8 mouse cellular contexts compared by ENCODE assay signal in the genomic region with DNA sequence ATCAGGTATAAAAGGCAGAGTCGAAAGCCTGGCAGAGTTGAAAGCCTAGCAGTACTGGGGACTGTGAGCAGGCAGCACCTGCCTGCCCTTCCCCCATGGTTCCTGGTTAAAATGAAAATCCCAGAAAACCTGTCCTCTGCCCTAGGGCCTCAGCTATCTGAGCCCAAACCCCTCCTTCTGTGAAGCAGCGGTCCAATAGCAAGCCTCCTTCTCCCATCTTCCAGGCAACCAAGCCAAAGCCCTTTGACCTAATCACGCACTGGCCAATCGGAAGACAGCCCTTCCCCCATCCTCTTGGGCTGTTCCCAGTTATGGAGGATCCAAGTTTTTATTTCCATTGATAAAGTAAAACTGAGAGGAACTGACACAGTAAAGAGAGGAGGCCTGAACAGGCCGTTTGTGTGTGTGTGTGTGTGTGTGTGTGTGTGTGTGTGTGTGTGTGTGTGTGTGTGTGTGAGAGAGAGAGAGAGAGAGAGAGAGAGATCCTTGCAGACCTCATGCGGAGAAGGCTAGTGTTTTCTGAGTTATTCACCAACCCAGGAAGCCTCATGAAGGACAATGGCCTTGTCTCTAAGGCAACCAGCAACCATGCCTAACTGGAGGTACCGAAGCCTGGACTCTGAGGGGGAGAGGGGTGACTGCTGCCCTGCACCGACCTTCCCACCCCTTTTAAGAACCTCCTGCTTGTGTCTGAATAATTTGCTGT. TPM values are rescaled to one million over a fixed set of nuclear protein-coding genes. Genes with fewer than 3 reads are reported as not detected.
DNase-seq lines count a peak whose midpoint lies in the region; ATAC-seq lines count a peak whose summit lies in the region.

No protein-coding gene starts in this region.

- H3K27ac ChIP-seq in hindbrain, embryonic 11.5 days (ENCODE audit: low read depth, low read length), result peak overlapping the region; percentile 94
- peak overlapping the region; percentile 39; the same call in 1 of the 2 replicates for H3K27ac ChIP-seq in limb, embryonic 11.5 days (replicated peaks; ENCODE audit: low read depth, low read length)
- peak overlapping the region; percentile 75 for H3K27ac ChIP-seq in neural tube, embryonic 12.5 days

- peak; percentile 79 for DNase-seq in adrenal gland, postnatal 10 days
- DNase-seq in embryo, embryonic 9.5 days (ENCODE audit: extremely low spot score), result peak; percentile 79
- DNase-seq in hindbrain, embryonic 11.5 days (ENCODE audit: low spot score), result peak; percentile 84
- peak; percentile 55 for DNase-seq in limb, embryonic 11.5 days (ENCODE audit: low spot score)
- no peak for DNase-seq in right cerebral cortex, adult 2 months (ENCODE audit: low spot score in 2 of 2)
- no peak for DNase-seq in thymus, adult 18-20 months
- no peak for DNase-seq in gastrocnemius, postnatal 25 days

- peak overlapping the region; percentile 26; the same call in 1 of the 2 replicates for H3K4me2 ChIP-seq in hindbrain, embryonic 11.5 days (replicated peaks; ENCODE audit: low read depth, low read length)
- H3K4me2 ChIP-seq in limb, embryonic 11.5 days (ENCODE audit: low read depth, severe bottlenecking), result no peak overlapping the region
- H3K4me2 ChIP-seq in neural tube, embryonic 12.5 days (replicated peaks), result peak overlapping the region; percentile 37

- peak overlapping the region; percentile 38 for H3K9ac ChIP-seq in hindbrain, embryonic 11.5 days (ENCODE audit: low read depth, low read length)
- H3K9ac ChIP-seq in limb, embryonic 11.5 days (ENCODE audit: low read length), result 0 out of 2 replicates have a peak overlapping the region, but pooled peaks have one; percentile 12
- H3K9ac ChIP-seq in neural tube, embryonic 12.5 days, result 0 out of 2 replicates have a peak overlapping the region, but pooled peaks have one; percentile 29

- no peak overlapping the region for H3K4me3 ChIP-seq in hindbrain, embryonic 11.5 days (ENCODE audit: low read depth, low read length)
- H3K4me3 ChIP-seq in limb, embryonic 11.5 days (ENCODE audit: low read depth, low read length), result no peak overlapping the region
- no peak overlapping the region for H3K4me3 ChIP-seq in neural tube, embryonic 12.5 days

- peaks cover 25% of the 10 kb centered on the region for H3K4me1 ChIP-seq in hindbrain, embryonic 11.5 days (replicated peaks; ENCODE audit: control insufficient read depth, insufficient read depth, low read length)
- H3K4me1 ChIP-seq in limb, embryonic 11.5 days (ENCODE audit: control insufficient read depth, insufficient read depth, low read length), result no peaks in the 10 kb centered on the region
- peaks cover 62% of the 10 kb centered on the region for H3K4me1 ChIP-seq in neural tube, embryonic 12.5 days

- H3K9me3 ChIP-seq in hindbrain, embryonic 11.5 days (ENCODE audit: control insufficient read depth, low read length), result no peaks in the 10 kb centered on the region
- H3K9me3 ChIP-seq in limb, embryonic 11.5 days (ENCODE audit: control insufficient read depth, low read length), result no peaks in the 10 kb centered on the region
- H3K9me3 ChIP-seq in neural tube, embryonic 12.5 days, result no peaks in the 10 kb centered on the region

- H3K36me3 ChIP-seq in hindbrain, embryonic 11.5 days (ENCODE audit: control insufficient read depth, insufficient read depth, low read length), result peaks cover 8% of the 10 kb centered on the region
- no peaks in the 10 kb centered on the region for H3K36me3 ChIP-seq in limb, embryonic 11.5 days (ENCODE audit: control insufficient read depth, insufficient read depth, low read length)
- peaks cover 35% of the 10 kb centered on the region for H3K36me3 ChIP-seq in neural tube, embryonic 12.5 days

- 18% methylated on average over 8 of the region's 8 CpGs for WGBS in hindbrain, embryonic 11.5 days
- 38% methylated on average over 8 of the region's 8 CpGs for WGBS in limb, embryonic 11.5 days
- WGBS in neural tube, embryonic 12.5 days, result 9% methylated on average over 8 of the region's 8 CpGs

- H3K27me3 ChIP-seq in hindbrain, embryonic 11.5 days (ENCODE audit: control insufficient read depth, insufficient read depth, low read length), result no peaks in the 10 kb centered on the region
- H3K27me3 ChIP-seq in limb, embryonic 11.5 days (ENCODE audit: control insufficient read depth, insufficient read depth, low read length), result no peaks in the 10 kb centered on the region
- no peaks in the 10 kb centered on the region for H3K27me3 ChIP-seq in neural tube, embryonic 12.5 days (replicated peaks)

- ATAC-seq in hindbrain, embryonic 11.5 days (ENCODE audit: low FRiP score), result peak; percentile 89
- ATAC-seq in limb, embryonic 11.5 days (ENCODE audit: insufficient number of reproducible peaks, low FRiP score, low TSS enrichment, low read depth), result peak; percentile 90
- peak; percentile 85 for ATAC-seq in neural tube, embryonic 12.5 days (ENCODE audit: low FRiP score, low read depth)

RNA-seq across cellular contexts. Expression of a gene that starts 12.1 kb away (rescaled TPM):
- 10 to 100 TPM; 22.5 to 24.4 TPM for total RNA-seq in adrenal gland, postnatal 10 days (2021)
- polyA plus RNA-seq in hindbrain, embryonic 11.5 days (2014; fragmentation: Nextera tagmentation; extraction: Ambion mirVana), result 55.4 and 66.1 TPM in 2 replicates
- 2.5 and 2.7 TPM in 2 replicates for polyA plus RNA-seq in limb, embryonic 11.5 days (2014; fragmentation: Nextera tagmentation; extraction: Ambion mirVana)
- 58.4 and 63.3 TPM in 2 replicates for polyA plus RNA-seq in neural tube, embryonic 12.5 days (2016; fragmentation: Nextera tagmentation; extraction: Ambion mirVana)
- total RNA-seq in gastrocnemius, postnatal 25 days (2021), result 1 to 10 TPM; 6.2 to 6.7 TPM

RNA-seq across cellular contexts. Expression of a gene that starts 28.5 kb away (rescaled TPM):
- total RNA-seq in adrenal gland, postnatal 10 days (2021), result 10 to 100 TPM; 15.1 to 16.1 TPM
- polyA plus RNA-seq in hindbrain, embryonic 11.5 days (2014; fragmentation: Nextera tagmentation; extraction: Ambion mirVana), result 0.60 and 1.0 TPM in 2 replicates
- 0.10 and 0.17 TPM in 2 replicates for polyA plus RNA-seq in limb, embryonic 11.5 days (2014; fragmentation: Nextera tagmentation; extraction: Ambion mirVana)
- 0.76 and 1.1 TPM in 2 replicates for polyA plus RNA-seq in neural tube, embryonic 12.5 days (2016; fragmentation: Nextera tagmentation; extraction: Ambion mirVana)
- total RNA-seq in gastrocnemius, postnatal 25 days (2021), result under 1 TPM; 0.74 to 0.88 TPM

RNA-seq across cellular contexts. Expression of a gene that starts 56.4 kb away (rescaled TPM):
- 10 to 100 TPM; 11.9 to 14.8 TPM for total RNA-seq in adrenal gland, postnatal 10 days (2021)
- polyA plus RNA-seq in hindbrain, embryonic 11.5 days (2014; fragmentation: Nextera tagmentation; extraction: Ambion mirVana), result 22.1 and 26.3 TPM in 2 replicates
- 24.9 and 26.5 TPM in 2 replicates for polyA plus RNA-seq in limb, embryonic 11.5 days (2014; fragmentation: Nextera tagmentation; extraction: Ambion mirVana)
- 13.3 and 15.7 TPM in 2 replicates for polyA plus RNA-seq in neural tube, embryonic 12.5 days (2016; fragmentation: Nextera tagmentation; extraction: Ambion mirVana)
- total RNA-seq in gastrocnemius, postnatal 25 days (2021), result 1 to 10 TPM; 2.5 to 3.9 TPM

Comparison
In these comparisons a context has a peak if more than half of its experiments do, and no peak if none do; other contexts are left out.
1. DNase-seq: peak in adrenal gland, postnatal 10 days (single experiment), embryo, embryonic 9.5 days (single experiment), hindbrain, embryonic 11.5 days (single experiment) and limb, embryonic 11.5 days (single experiment); none in right cerebral cortex, adult 2 months (0 of 2), thymus, adult 18-20 months (0 of 2) and gastrocnemius, postnatal 25 days (single experiment).
2. H3K27ac ChIP-seq: peak in every context shown above with its lines; median percentile 94 in hindbrain, embryonic 11.5 days; 75 in neural tube, embryonic 12.5 days; 39 in limb, embryonic 11.5 days.
3. RNA of a gene that starts 12.1 kb away (polyA plus RNA-seq): 58.4 to 63.3 TPM in neural tube, embryonic 12.5 days and 55.4 to 66.1 TPM in hindbrain, embryonic 11.5 days; 2.5 to 2.7 TPM in limb, embryonic 11.5 days; every median in the first group is over 10 times any median in the second.
4. Peak in every context shown above with its lines, with median percentiles within 50 percentile points of each other: ATAC-seq and H3K9ac ChIP-seq.